Mouse (Mus musculus) embryonic facial prominence, embryonic 11.5 days (tissue): ENCODE measurements around the gene Gm19345. TPM values are rescaled to one million over a fixed set of nuclear protein-coding genes. Genes with fewer than 3 reads are reported as not detected.

Experiments used
- ATAC-seq: fragments of 200-750 bp; cut with Nextera tagmentation; replicated peaks from 2 replicates; pipeline ENCODE4 v1.8.0; 2017; ENCODE audit warnings: low read depth; ENCODE audit not compliant: insufficient number of reproducible peaks, low FRiP score, low TSS enrichment
- DNase-seq: peaks from one replicate; pipeline ENCODE4 v3.0.0-alpha.2; 2015; ENCODE audit warnings: low spot score
- H3K27ac ChIP-seq: fragments of 300-500 bp; sonication (generic); replicated peaks from 2 replicates; pipeline ENCODE4 v1.5.1; 2014; ENCODE audit warnings: mild to moderate bottlenecking, low read depth, low read length, control low read depth
- H3K27me3 ChIP-seq: fragments of 300-500 bp; sonication (generic); 2 replicates; pipeline ENCODE4 v1.6.1; 2014; ENCODE audit warnings: mild to moderate bottlenecking, low read length, moderate library complexity, mixed read lengths; ENCODE audit not compliant: control insufficient read depth, insufficient read depth
- H3K36me3 ChIP-seq: fragments of 300-500 bp; sonication (generic); replicated peaks from 2 replicates; pipeline ENCODE4 v1.6.1; 2014; ENCODE audit warnings: low read depth, mild to moderate bottlenecking, low read length, moderate library complexity, mixed read lengths; ENCODE audit not compliant: control insufficient read depth, insufficient read depth
- H3K4me1 ChIP-seq: fragments of 300-500 bp; sonication (generic); 2 replicates; pipeline ENCODE4 v1.6.1; 2014; ENCODE audit warnings: low read length, mixed read lengths; ENCODE audit not compliant: control insufficient read depth, insufficient read depth
- H3K4me2 ChIP-seq: fragments of 300-500 bp; sonication (generic); 2 replicates; pipeline ENCODE4 v1.6.1; 2014; ENCODE audit warnings: low read depth, mild to moderate bottlenecking, control low read depth, low read length, moderate library complexity
- H3K4me3 ChIP-seq: fragments of 300-500 bp; sonication (generic); 2 replicates; pipeline ENCODE4 v1.5.1; 2014; ENCODE audit warnings: low read depth, low read length, control low read depth
- H3K9ac ChIP-seq: fragments of 300-500 bp; sonication (generic); replicated peaks from 2 replicates; pipeline ENCODE4 v1.6.1; 2014; ENCODE audit warnings: mild to moderate bottlenecking, control low read depth, low read length
- H3K9me3 ChIP-seq: fragments of 300-500 bp; sonication (generic); replicated peaks from 2 replicates; pipeline ENCODE4 v1.6.1; 2016; ENCODE audit warnings: mild to moderate bottlenecking, low read length, inconsistent platforms, mixed read lengths; ENCODE audit not compliant: control insufficient read depth
- WGBS: fragments of 180-500 bp; shearing (Covaris S2); extraction: QIAGEN DNeasy Blood & Tissue Kit; methylation state at CpG from one replicate; pipeline ENCODE4 v1.1.7; 2014; 5-methylcytosine and 5-hydroxymethylcytosine counted together
- polyA plus RNA-seq: library from polyadenylated mRNA; unstranded; fragments of >200 nt; fragmentation: Nextera tagmentation; extraction: Ambion mirVana; gene quantifications from 2 replicates; pipeline ENCODE4 v1.2.1, GENCODE M21; 2014

Gene Gm19345
- polyA plus RNA-seq, 1 experiment from 2014 or later: not detected

- H3K4me1 ChIP-seq: no peaks in the 10 kb centered on the region
- H3K27me3 ChIP-seq: no peaks in the 10 kb centered on the region
- no peak within 1 kb of the TSS for H3K27ac ChIP-seq
- H3K4me3 ChIP-seq: no peak within 1 kb of the TSS
- no peaks in the 10 kb centered on the region for H3K9me3 ChIP-seq
- H3K4me2 ChIP-seq: no peak within 1 kb of the TSS
- ATAC-seq (no peak), DNase-seq (no peak)
- H3K9ac ChIP-seq: no peak within 1 kb of the TSS
- H3K36me3 ChIP-seq: no peaks in the 10 kb centered on the region
- WGBS: 69% methylated on average over 7 of the region's 7 CpGs
Measured at GRCm38 (mm10) chr7:19887849-19888248, 36.0 kb downstream of the Gm19345 start, which contains the start of gene Ceacam19. TSS of gene Ceacam19 (minus strand) at chr7:19887965.

GRCm38 (mm10) chr7:19889881-19890280, 38.1 kb downstream of the Gm19345 start:
- WGBS: 50% methylated on average over 8 of the region's 8 CpGs
- Histone ChIP-seq H3K4me2 (no peak overlapping the region), H3K9ac (no peak overlapping the region), H3K4me3 (no peak overlapping the region), H3K27ac (no peak overlapping the region), H3K4me1 (no peaks in the 10 kb centered on the region), H3K27me3 (no peaks in the 10 kb centered on the region), H3K9me3 (no peaks in the 10 kb centered on the region), H3K36me3 (no peaks in the 10 kb centered on the region)
- DNase-seq (peak; percentile 57), ATAC-seq (no peak)

Other genes with a start within 250 kb of the Gm19345 start
- 36.0 and 37.4 TPM in 2 replicates for gene Clasrp, start 247.5 kb upstream of the Gm19345 start, polyA plus RNA-seq
- gene Relb, start 222.6 kb upstream of the Gm19345 start, polyA plus RNA-seq: 3.8 and 4.3 TPM in 2 replicates
- 92.5 and 94.7 TPM in 2 replicates for gene Clptm1, start 187.0 kb upstream of the Gm19345 start, polyA plus RNA-seq
- 0.41 and 0.82 TPM in 2 replicates for gene Apoc2, start 174.1 kb upstream of the Gm19345 start, polyA plus RNA-seq
- gene Gm44805, start 170.6 kb upstream of the Gm19345 start, polyA plus RNA-seq: not detected in 2 replicates
- gene Apoc4, start 170.5 kb upstream of the Gm19345 start, polyA plus RNA-seq: not detected in 2 replicates
- gene Apoc1, start 159.3 kb upstream of the Gm19345 start, polyA plus RNA-seq: 5.4 and 6.1 TPM in 2 replicates
- gene Apoe, start 152.8 kb upstream of the Gm19345 start, polyA plus RNA-seq: 180 and 210 TPM in 2 replicates
- gene Tomm40, start 136.6 kb upstream of the Gm19345 start, polyA plus RNA-seq: 123 and 131 TPM in 2 replicates
- 69.8 and 73.0 TPM in 2 replicates for gene Nectin2, start 101.5 kb upstream of the Gm19345 start, polyA plus RNA-seq
- 43.8 and 52.0 TPM in 2 replicates for gene Bcam, start 81.0 kb upstream of the Gm19345 start, polyA plus RNA-seq
- 1.1 and 1.7 TPM in 2 replicates for gene Cblc, start 55.2 kb upstream of the Gm19345 start, polyA plus RNA-seq
- 1.4 and 2.2 TPM in 2 replicates for gene Bcl3, start 29.2 kb upstream of the Gm19345 start, polyA plus RNA-seq
- not detected in 2 replicates for gene Ceacam16, start 9.3 kb downstream of the Gm19345 start, polyA plus RNA-seq
- not detected in 2 replicates for gene Ceacam19, start 36.0 kb downstream of the Gm19345 start, polyA plus RNA-seq
- 4.2 and 4.8 TPM in 2 replicates for gene Pvr, start 69.2 kb downstream of the Gm19345 start, polyA plus RNA-seq
- not detected in 2 replicates for gene Igsf23, start 98.8 kb downstream of the Gm19345 start, polyA plus RNA-seq
- gene Ceacam20, start 113.4 kb downstream of the Gm19345 start, polyA plus RNA-seq: not detected in 2 replicates
- gene Nlrp9b, start 139.5 kb downstream of the Gm19345 start, polyA plus RNA-seq: not detected in 2 replicates
- gene Vmn1r91, start 247.7 kb downstream of the Gm19345 start, polyA plus RNA-seq: not detected in 2 replicates